ENCODE assay signal across 9 mouse cellular contexts in genomic region chr11:104114690-104115089, GRCm38 (mm10). TPM values are rescaled to one million over a fixed set of nuclear protein-coding genes. Genes with fewer than 3 reads are reported as not detected.
DNase-seq lines count a peak whose midpoint lies in the region; ATAC-seq lines count a peak whose summit lies in the region.
"Had no signal": no experiment of that assay in that cellular context is flagged by ENCODE, and none has a peak within 500 bp of the region (broad histone marks: within the 10 kb centered on the region; RNA-seq: fewer than 3 reads in every experiment).

No protein-coding gene starts in this region.

- 9% methylated on average over 7 of the region's 7 CpGs for WGBS in hindbrain, embryonic 13.5 days
- WGBS in limb, embryonic 10.5 days: 3% methylated on average over 7 of the region's 7 CpGs
- 11% methylated on average over 7 of the region's 7 CpGs for WGBS in midbrain, embryonic 16.5 days

- H3K4me1 ChIP-seq in hindbrain, embryonic 13.5 days (replicated peaks): peaks cover 5% of the 10 kb centered on the region
- H3K4me1 ChIP-seq in limb, embryonic 10.5 days: peaks cover 8% of the 10 kb centered on the region; the same call in 1 of the 2 replicates
- no peaks in the 10 kb centered on the region for H3K4me1 ChIP-seq in midbrain, embryonic 16.5 days (ENCODE audit: control insufficient read depth, insufficient read depth, low read length)

- H3K4me3 ChIP-seq in hindbrain, embryonic 13.5 days: no peak overlapping the region
- no peak overlapping the region for H3K4me3 ChIP-seq in limb, embryonic 10.5 days
- H3K4me3 ChIP-seq in midbrain, embryonic 16.5 days (ENCODE audit: low read depth, low read length): no peak overlapping the region
- H3K4me3 ChIP-seq: left cerebral cortex, adult 2 months had no signal

- DNase-seq in cerebellum, adult 9-10 months: peak; percentile 38
- DNase-seq in cerebellum, adult 11 months: no peak
- peak; percentile 90 to 92 for DNase-seq in adrenal gland, postnatal 36 days
- peak; percentile 31 to 39 for DNase-seq in frontal cortex, postnatal 25 days (ENCODE audit: low spot score in 2 of 2)
- DNase-seq in limb, embryonic 10.5 days (ENCODE audit: low spot score): peak; percentile 92
- peak; percentile 71 for DNase-seq in testis, postnatal 14 days (ENCODE audit: low spot score)

- no peak overlapping the region for H3K4me2 ChIP-seq in hindbrain, embryonic 13.5 days
- H3K4me2 ChIP-seq in midbrain, embryonic 16.5 days (ENCODE audit: low read length): no peak overlapping the region

- peak; percentile 65 for ATAC-seq in hindbrain, embryonic 13.5 days (ENCODE audit: low FRiP score)
- 0 out of 2 replicates have a peak, but pooled peaks have one; percentile 56 for ATAC-seq in midbrain, embryonic 16.5 days

- no peaks in the 10 kb centered on the region for H3K36me3 ChIP-seq in hindbrain, embryonic 13.5 days
- H3K36me3 ChIP-seq in limb, embryonic 10.5 days: no peaks in the 10 kb centered on the region
- H3K36me3 ChIP-seq in midbrain, embryonic 16.5 days (ENCODE audit: control insufficient read depth, insufficient read depth, low read length): no peaks in the 10 kb centered on the region

- no peaks in the 10 kb centered on the region for H3K9me3 ChIP-seq in hindbrain, embryonic 13.5 days
- H3K9me3 ChIP-seq in limb, embryonic 10.5 days (replicated peaks): no peaks in the 10 kb centered on the region
- no peaks in the 10 kb centered on the region for H3K9me3 ChIP-seq in midbrain, embryonic 16.5 days (replicated peaks; ENCODE audit: control insufficient read depth, low read length, poor library complexity, severe bottlenecking)

- H3K9ac ChIP-seq in hindbrain, embryonic 13.5 days: no peak overlapping the region
- H3K9ac ChIP-seq in midbrain, embryonic 16.5 days (ENCODE audit: low read depth, low read length): no peak overlapping the region

- peaks cover 10% of the 10 kb centered on the region; the same call in 1 of the 2 replicates for H3K27me3 ChIP-seq in hindbrain, embryonic 13.5 days
- H3K27me3 ChIP-seq in limb, embryonic 10.5 days (ENCODE audit: low read depth, poor library complexity, severe bottlenecking): no peaks in the 10 kb centered on the region
- H3K27me3 ChIP-seq in midbrain, embryonic 16.5 days (ENCODE audit: control insufficient read depth, insufficient read depth, low read depth, low read length): no peaks in the 10 kb centered on the region

- H3K27ac ChIP-seq in hindbrain, embryonic 13.5 days: no peak overlapping the region
- H3K27ac ChIP-seq in limb, embryonic 10.5 days: no peak overlapping the region
- H3K27ac ChIP-seq in midbrain, embryonic 16.5 days (ENCODE audit: low read length): no peak overlapping the region
- H3K27ac ChIP-seq: left cerebral cortex, adult 2 months had no signal

RNA-seq across cellular contexts. Expression of gene Crhr1, which starts 18.0 kb away (rescaled TPM):
- total RNA-seq in adrenal gland, postnatal 36 days (2021): under 1 TPM in 1 of 2 experiments, not detected in 1; 0.10 TPM
- 4.9 and 5.3 TPM in 2 replicates for polyA plus RNA-seq in hindbrain, embryonic 13.5 days (2015; fragmentation: Nextera tagmentation; extraction: Ambion mirVana)
- 1.1 and 1.5 TPM in 2 replicates for polyA plus RNA-seq in limb, embryonic 10.5 days (2016; fragmentation: Nextera tagmentation; extraction: Ambion mirVana)
- 8.1 and 9.3 TPM in 2 replicates for polyA plus RNA-seq in midbrain, embryonic 16.5 days (2015; fragmentation: Nextera tagmentation; extraction: Ambion mirVana)
